Mouse (Mus musculus): ENCODE results near the gene Rbm44.
A peak's percentile ranks its signal among the peaks of the same experiment; 100 is the strongest.

Gene Rbm44

DNA sequence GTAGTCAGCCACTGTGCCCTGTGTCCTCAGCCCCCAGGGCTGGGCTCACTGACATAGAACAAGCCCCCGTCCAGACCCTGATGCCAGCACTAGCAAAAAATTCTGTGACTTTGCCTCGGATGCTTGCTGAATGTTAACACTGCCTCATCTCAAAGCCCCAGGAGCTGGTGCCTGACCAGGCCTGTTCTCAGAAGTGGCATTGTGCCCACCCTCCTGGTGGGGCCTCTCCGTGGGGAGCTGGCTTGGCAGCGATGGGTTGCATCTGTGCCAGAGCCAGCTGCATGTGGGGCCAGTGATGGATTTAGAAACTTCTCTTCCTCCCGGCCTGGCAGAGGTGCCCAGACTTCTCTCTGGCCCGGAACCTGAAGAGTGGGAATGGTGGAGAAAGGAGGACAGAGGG lies 64.9 kb downstream of the Rbm44 start:
- DNase-seq (ENCODE audit: low read depth, low spot score): no peak

- DNase-seq (ENCODE audit: low read depth, low spot score): peak; percentile 60
Observed at GRCm38 (mm10) chr1:91211099-91211498, 66.2 kb downstream of the Rbm44 start.

GRCm38 (mm10) chr1:91211591-91212008 lies 66.7 kb downstream of the Rbm44 start:
- no peak for DNase-seq (ENCODE audit: low read depth, low spot score)

DNA sequence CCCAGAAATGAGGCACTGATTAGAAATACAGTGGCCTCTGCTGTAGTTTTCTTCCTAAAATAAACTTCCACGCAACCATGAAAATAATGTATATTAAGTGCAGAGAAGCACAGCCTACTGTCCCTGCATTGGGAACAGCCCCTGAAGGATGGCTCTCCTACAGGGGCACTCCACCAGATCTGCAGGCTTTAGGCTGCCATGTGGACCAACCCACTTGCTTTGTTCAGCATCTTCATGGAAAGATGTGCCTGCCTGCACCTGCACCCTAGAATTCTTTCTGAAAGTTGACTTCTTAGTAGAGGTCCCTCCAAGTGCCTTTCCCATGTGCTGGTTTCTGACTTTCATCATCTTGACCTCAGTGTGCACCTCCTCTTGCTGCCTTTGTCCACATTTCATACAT lies 70.4 kb downstream of the Rbm44 start:
- no peak for DNase-seq (ENCODE audit: low read depth, low spot score)

GRCm38 (mm10) chr1:91215981-91216380 lies 71.1 kb downstream of the Rbm44 start:
- no peak for DNase-seq (ENCODE audit: low read depth, low spot score)

- DNase-seq (ENCODE audit: low read depth, low spot score): no peak
Observed at GRCm38 (mm10) chr1:91216504-91217267, 71.8 kb downstream of the Rbm44 start.

- no peak for DNase-seq (ENCODE audit: low read depth, low spot score)
Observed at GRCm38 (mm10) chr1:91219641-91220321, 74.9 kb downstream of the Rbm44 start.

- no peak for DNase-seq (ENCODE audit: low read depth, low spot score)
Observed at GRCm38 (mm10) chr1:91220322-91220672, 75.4 kb downstream of the Rbm44 start.

Measured in forelimb bud, embryonic 11.5 days (tissue).